Mouse (Mus musculus) ovary, postnatal 10 days (tissue): ENCODE data around the gene Pnpla2.

Experiments used
- DNase-seq: peaks from one replicate; pipeline ENCODE4 v3.0.0; 2022; ENCODE audit warnings: low spot score

Pnpla2 gene

GRCm38 (mm10) chr7:141451928-141452327 lies 3.1 kb upstream of the Pnpla2 start:
- no peak for DNase-seq

DNA sequence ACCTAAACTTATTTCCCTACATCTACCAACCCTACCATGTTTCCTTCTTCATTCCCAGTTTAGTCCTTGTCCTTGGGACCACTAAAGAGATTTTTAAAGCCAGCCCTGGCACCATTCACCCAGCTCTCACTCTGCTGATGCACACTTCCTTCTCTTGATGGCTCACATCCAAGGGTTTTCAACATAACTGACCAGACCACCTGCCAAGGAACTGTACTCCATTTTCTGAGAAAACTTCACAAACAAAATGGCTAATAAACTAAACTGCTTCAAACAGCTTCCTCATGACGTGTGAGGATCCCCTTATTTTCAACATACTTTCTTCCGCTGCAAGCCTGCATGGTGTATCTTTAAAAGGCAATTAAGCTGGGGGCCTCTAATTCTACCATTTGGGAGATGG lies 1.4 kb upstream of the Pnpla2 start:
- no peak for DNase-seq

DNA sequence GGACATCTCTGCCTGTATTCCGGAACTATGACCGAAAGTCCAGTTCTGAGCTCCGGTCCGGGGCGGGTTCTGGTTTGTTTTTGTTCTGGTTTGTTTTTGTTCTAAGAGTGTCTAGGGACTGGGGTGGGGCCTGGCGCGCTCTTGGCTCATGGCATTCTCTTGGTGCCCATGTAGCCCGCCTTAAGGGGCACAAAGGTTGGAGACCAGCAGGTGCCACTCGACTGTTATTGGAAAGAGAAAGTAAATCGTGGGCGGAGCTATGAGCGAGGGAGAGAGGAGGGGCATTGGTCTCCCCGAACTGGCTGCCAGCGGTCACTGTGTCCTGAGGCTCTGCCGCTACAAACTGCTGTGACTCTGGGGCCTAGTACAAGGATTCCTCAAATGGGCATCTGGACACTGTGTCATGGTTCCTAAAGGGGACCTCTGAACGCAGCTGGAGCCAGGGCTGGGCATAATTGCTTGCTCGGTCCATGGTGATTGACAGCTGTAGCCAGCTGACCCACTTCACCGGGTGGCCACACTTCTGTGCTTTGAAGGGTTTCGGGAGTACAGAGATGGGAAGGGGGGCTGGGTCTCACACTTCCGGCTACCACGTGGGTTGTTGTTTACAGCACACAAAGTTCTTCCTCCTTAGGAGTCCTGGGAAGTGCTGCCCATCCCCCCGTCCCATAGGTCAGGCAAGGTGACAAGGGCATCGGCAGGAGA lies 764 bp downstream of the Pnpla2 start:
- DNase-seq, result no peak

- no peak for DNase-seq
Measured at GRCm38 (mm10) chr7:141456739-141457138, 1.7 kb downstream of the Pnpla2 start.

DNA sequence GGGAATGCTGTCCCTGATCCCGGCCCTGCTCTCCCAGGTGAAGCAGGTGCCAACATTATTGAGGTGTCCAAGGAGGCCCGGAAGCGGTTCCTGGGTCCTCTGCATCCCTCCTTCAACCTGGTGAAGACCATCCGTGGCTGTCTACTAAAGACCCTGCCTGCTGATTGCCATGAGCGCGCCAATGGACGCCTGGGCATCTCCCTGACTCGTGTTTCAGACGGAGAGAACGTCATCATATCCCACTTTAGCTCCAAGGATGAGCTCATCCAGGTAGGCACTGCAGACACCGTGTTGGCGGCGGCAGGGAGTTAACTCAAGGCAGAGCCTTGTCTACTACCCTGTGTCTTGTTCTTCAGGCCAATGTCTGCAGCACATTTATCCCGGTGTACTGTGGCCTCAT lies 2.2 kb downstream of the Pnpla2 start:
- no peak for DNase-seq

GRCm38 (mm10) chr7:141457986-141458660 lies 3.1 kb downstream of the Pnpla2 start:
- no peak for DNase-seq

DNA sequence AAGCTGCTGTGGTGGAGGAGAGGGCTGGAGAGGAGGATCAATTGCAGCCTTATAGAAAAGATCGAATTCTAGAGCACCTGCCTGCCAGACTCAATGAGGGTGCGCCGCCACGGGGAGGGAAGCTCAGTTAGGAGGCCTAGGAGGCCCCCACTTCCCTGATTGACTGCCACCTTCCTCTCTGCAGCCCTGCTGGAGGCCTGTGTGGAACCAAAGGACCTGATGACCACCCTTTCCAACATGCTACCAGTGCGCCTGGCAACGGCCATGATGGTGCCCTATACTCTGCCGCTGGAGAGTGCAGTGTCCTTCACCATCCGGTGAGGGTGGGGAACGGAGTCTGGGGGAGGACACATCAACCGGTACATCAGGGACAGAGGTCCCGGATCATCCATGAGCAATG lies 3.7 kb downstream of the Pnpla2 start:
- DNase-seq, result no peak

DNA sequence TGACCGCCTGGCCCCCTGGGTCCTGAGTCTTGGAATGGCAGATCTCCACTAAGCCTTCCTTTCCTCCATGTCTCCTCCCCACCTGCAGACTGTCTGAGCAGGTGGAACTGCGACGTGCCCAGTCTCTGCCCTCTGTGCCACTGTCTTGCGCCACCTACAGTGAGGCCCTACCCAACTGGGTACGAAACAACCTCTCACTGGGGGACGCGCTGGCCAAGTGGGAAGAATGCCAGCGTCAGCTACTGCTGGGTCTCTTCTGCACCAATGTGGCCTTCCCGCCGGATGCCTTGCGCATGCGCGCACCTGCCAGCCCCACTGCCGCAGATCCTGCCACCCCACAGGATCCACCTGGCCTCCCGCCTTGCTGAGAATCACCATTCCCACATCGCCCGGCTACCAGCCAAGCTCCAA lies 4.3 kb downstream of the Pnpla2 start:
- DNase-seq, result no peak

DNA sequence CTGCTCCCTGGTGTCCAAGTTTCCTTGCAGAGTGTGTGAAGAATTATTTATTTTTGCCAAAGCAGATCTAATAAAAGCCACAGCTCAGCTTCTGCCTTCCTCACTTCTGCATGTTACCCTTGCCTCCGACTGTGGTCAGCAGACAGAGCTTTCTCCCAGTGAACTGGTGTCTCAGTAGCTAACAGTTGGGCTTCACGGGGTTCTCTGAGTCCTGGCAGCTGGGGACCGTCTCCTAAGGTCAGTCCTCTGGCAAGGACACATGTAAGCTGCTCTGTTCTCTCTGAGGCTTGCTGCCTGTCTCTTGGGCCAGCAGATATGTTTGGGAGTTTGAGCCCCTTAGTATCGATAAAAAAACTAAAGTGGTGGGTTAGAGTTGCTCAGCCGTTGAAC lies 5.0 kb downstream of the Pnpla2 start:
- no peak for DNase-seq

DNA sequence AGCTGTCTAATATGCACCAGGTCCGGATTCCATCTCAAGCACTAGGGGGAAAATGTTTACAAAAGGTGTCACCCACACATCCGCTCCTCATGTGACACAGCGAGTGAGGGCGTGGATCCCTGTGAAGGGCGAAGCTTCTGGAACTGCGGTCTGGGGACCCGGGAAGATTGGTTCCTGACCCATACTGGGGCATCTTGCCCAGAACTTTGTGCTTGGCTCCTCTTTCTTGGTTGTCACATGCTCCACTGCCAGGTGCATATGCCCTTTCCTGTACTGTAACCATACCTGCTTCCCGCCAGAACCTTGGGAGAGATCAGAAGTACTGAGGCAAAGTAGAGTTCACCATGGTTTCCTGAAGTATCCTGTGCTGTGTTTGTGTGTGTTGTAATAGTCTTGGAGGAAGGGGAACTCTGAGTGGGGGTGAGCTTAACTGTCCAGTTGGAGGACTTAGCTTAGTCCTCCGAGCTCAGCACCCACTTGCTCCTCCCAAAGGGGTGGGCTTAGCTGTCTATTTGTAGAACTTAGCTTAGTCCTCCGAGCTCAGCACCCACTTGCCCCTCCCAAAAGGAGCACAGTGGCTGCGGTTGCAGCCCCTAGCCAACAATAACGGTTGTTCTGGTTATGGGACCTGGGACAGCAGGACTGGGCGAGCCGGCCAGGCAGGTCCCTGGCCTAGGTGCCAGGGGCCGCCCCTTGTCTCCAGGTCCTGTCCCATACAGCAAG lies 5.6 kb downstream of the Pnpla2 start, which contains the start of gene Cracr2b:
TSS of gene Cracr2b (plus strand) at position 704 of the 723 bp plus-strand sequence.
- no peak for DNase-seq

GRCm38 (mm10) chr7:141461521-141462332 lies 6.7 kb downstream of the Pnpla2 start:
- DNase-seq, result no peak

DNA sequence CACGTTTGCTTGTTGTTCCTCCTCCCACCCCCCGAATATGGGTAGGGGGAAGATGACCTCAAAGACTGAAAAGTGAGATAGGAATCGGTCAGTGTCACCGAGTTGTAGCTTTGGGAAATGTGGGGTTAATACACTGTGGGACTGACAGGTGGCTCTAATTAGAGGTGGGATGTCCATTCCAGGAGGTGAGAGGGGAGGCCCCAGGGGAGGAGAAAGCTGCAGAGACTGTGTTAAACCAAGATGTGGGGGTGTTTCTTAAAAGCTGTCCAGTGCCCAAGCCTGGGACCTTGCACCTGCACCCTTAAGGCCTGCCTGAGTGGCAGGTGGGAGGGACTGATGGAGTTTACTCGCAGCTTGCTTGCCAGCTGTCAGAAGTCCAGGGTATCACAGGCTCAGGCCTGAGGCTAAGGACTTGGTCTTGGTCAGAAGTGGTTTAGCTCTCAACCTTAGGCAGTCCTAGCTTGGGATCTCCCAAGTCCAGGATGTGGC lies 7.4 kb downstream of the Pnpla2 start:
- DNase-seq, result no peak

GRCm38 (mm10) chr7:141463824-141464602 lies 9.0 kb downstream of the Pnpla2 start:
- no peak for DNase-seq

DNA sequence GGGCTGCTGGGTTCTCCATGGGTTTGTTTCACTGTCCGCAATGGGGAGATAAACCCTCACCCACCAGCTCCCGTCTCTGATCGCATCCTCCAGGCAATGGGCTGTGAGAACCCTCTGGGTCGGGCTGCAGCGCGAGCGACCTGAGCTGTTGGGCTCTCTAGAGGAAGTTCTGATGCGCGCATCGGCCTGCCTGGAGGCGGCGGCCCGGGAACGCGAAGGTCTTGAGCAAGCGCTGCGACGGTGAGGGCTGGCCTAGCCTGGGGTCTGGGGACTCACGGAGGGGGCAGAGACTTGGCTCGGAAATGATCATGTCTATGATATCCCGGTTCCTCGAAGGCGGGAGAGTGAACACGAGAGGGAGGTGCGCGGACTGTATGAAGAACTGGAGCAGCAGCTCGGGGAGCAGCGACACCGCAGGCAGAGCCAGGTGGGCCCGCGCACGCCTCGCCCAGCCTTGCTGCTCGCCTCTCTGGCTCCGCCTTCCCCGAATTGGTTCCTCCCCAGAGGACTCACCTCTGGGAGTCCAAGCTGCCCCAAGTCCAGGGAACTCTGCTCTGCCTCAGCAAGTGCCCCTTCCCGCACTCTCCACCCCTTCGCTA lies 9.7 kb downstream of the Pnpla2 start:
- no peak for DNase-seq

GRCm38 (mm10) chr7:141465388-141466044 lies 10.5 kb downstream of the Pnpla2 start:
- no peak for DNase-seq

DNA sequence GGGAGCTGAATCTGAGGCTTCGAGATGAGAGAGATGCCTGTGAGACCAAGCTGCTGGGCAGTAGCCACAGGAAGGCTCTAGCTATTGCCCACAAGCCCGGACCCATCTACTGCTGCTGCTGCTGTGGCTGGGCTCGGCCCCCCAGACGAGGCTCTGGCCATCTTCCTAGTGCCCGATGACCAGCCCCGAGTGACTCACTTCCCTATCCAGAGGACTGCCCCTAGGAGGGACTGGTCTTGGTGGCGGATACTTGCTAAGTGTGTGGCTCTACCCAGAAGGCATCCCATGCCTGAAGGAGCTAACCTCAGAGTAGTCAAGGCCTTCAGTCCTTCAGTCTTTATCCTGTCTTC lies 11.0 kb downstream of the Pnpla2 start:
- DNase-seq, result no peak

- DNase-seq, result no peak
Measured at GRCm38 (mm10) chr7:141466607-141467148, 11.7 kb downstream of the Pnpla2 start.

DNA sequence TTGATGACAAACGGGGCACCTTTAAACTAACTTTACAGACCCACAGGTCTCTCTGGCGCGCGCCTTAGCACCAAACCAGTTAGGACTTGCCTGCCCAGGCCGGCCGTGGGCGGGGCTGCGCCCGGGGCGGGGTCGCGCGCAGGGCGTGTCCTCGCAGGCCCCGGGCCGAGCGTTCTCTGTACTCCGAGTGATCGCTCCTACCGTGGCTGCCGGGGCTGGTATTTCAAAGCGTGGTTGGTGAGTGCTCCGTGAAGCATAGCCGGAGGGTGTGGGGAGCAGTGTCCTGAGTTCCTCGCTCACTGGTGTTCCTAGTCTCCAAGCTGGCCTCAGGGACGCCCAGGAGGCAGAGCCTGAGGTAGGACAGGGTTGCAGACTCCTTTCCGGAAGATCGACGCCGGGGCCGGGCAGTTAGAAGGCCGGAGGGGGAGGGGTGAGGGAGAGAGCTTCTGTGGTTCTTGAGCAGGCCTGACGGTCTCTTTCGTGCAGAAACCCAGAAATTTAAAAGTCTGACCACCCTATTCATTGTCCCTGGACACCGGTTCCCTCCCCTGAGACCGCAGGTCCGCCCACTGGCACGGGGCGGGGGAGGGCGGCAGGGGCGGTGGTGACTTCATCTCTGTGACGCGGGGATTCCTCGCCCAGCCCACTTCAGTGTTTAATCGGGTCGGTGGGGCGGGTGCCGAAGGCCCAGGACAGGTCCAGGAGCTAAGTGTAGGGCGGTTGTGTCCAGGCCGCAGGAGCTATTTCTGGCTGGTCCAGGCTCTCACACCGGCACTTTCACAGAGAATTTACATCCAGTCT lies 12.4 kb downstream of the Pnpla2 start, which contains the start of gene Cd151:
TSS of gene Cd151 (plus strand) at position 163 of the 801 bp plus-strand sequence.
- no peak for DNase-seq

- no peak for DNase-seq
Measured at GRCm38 (mm10) chr7:141468164-141468521, 13.1 kb downstream of the Pnpla2 start.
